Mouse (Mus musculus): Measurements from ENCODE around the gene Olfr1274-ps. TPM values are rescaled to one million over a fixed set of nuclear protein-coding genes. Genes with fewer than 3 reads are reported as not detected.

Olfr1274-ps gene
- total RNA-seq, 1 experiment from 2014 or later: not detected

Other genes starting within 250 kb of the Olfr1274-ps start
- not detected in 2 replicates for gene Olfr1270, start 245.6 kb upstream of the Olfr1274-ps start, total RNA-seq (2017)
- gene Olfr1506, start 174.2 kb upstream of the Olfr1274-ps start, total RNA-seq (2017): not detected in 2 replicates
- not detected in 2 replicates for gene Olfr142, start 141.1 kb upstream of the Olfr1274-ps start, total RNA-seq (2017)
- under 0.01 TPM in 2 replicates for gene Olfr1271, start 127.7 kb upstream of the Olfr1274-ps start, total RNA-seq (2017)
- gene Olfr1272, start 105.8 kb upstream of the Olfr1274-ps start, total RNA-seq (2017): not detected in 2 replicates
- 0.35 TPM in 1 of 2 replicates, not detected in the other for gene Gm13769, start 76.5 kb upstream of the Olfr1274-ps start, total RNA-seq (2017)
- gene Ptprj, start 182.0 kb downstream of the Olfr1274-ps start, total RNA-seq (2017): 93.1 and 93.8 TPM in 2 replicates

Measured in neutrophil, adult 5-6 weeks (primary cell).